In the genomic region with DNA sequence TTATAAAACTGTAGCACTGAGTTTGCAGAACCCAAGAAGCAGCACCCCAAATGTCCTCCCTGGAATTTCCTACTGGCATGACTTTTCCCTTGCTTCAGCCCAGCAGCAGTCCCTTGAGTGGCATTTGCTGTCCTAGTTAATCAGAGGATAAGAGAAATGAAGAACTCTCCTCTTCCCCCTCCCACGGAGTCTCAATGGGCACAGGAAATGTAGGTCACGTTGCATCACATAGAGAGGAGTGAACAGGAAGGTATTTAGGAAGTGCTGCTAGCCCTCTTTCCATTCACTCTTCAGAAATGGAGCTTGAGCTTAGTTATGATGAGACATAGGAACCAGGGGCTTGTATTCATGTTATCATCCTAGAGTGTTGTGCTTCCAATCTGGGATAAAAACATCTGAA, we compare ENCODE assay signal across 11 mouse cellular contexts. TPM values are rescaled to one million over a fixed set of nuclear protein-coding genes. Genes with fewer than 3 reads are reported as not detected.
DNase-seq lines count a peak whose midpoint lies in the region; ATAC-seq lines count a peak whose summit lies in the region.
"Had no signal": no experiment of that assay in that cellular context is flagged by ENCODE, and none has a peak within 500 bp of the region (broad histone marks: within the 10 kb centered on the region; RNA-seq: fewer than 3 reads in every experiment).

No protein-coding gene starts in this region.

- no peaks in the 10 kb centered on the region for H3K9me3 ChIP-seq in embryonic facial prominence, embryonic 14.5 days (ENCODE audit: control insufficient read depth, low read length)
- no peaks in the 10 kb centered on the region for H3K9me3 ChIP-seq in embryonic facial prominence, embryonic 10.5 days
- H3K9me3 ChIP-seq in intestine, embryonic 16.5 days (ENCODE audit: control insufficient read depth, low read length), result no peaks in the 10 kb centered on the region
- H3K9me3 ChIP-seq: neural tube, embryonic 15.5 days had no signal

- no peak overlapping the region for H3K4me3 ChIP-seq in embryonic facial prominence, embryonic 14.5 days (ENCODE audit: low read depth, low read length)
- no peak overlapping the region for H3K4me3 ChIP-seq in embryonic facial prominence, embryonic 10.5 days
- no peak overlapping the region for H3K4me3 ChIP-seq in intestine, embryonic 16.5 days (ENCODE audit: low read length)
- H3K4me3 ChIP-seq: neural tube, embryonic 15.5 days had no signal

- no peak overlapping the region for H3K4me2 ChIP-seq in embryonic facial prominence, embryonic 14.5 days (ENCODE audit: low read depth, low read length)
- no peak overlapping the region for H3K4me2 ChIP-seq in intestine, embryonic 16.5 days (ENCODE audit: low read depth, low read length)
- H3K4me2 ChIP-seq: neural tube, embryonic 15.5 days had no signal

- no peaks in the 10 kb centered on the region for H3K27me3 ChIP-seq in embryonic facial prominence, embryonic 14.5 days (replicated peaks; ENCODE audit: control insufficient read depth, insufficient read depth, low read length)
- no peaks in the 10 kb centered on the region for H3K27me3 ChIP-seq in embryonic facial prominence, embryonic 10.5 days (replicated peaks; ENCODE audit: low read depth, poor library complexity, severe bottlenecking)
- no peaks in the 10 kb centered on the region for H3K27me3 ChIP-seq in intestine, embryonic 16.5 days (replicated peaks; ENCODE audit: control insufficient read depth, insufficient read depth, low read length)
- H3K27me3 ChIP-seq: neural tube, embryonic 15.5 days had no signal

- 23% methylated on average over 2 of the region's 2 CpGs for WGBS in embryonic facial prominence, embryonic 14.5 days
- WGBS in embryonic facial prominence, embryonic 10.5 days, result 22% methylated on average over 2 of the region's 2 CpGs
- WGBS in intestine, embryonic 16.5 days, result 44% methylated on average over 2 of the region's 2 CpGs

- peak; percentile 24 for DNase-seq in embryonic facial prominence, embryonic 14.5 days (ENCODE audit: low spot score)
- DNase-seq in embryonic facial prominence, embryonic 10.5 days (ENCODE audit: low spot score), result no peak
- peak; percentile 12 to 30 for DNase-seq in spleen, postnatal 36 days (ENCODE audit: low spot score in 2 of 2)
- no peak for DNase-seq in spleen, postnatal 14 days (ENCODE audit: low spot score in 2 of 2)
- DNase-seq in retina, embryonic 14.5 days (ENCODE audit: low spot score), result peak; percentile 70
- no peak for DNase-seq in layer of hippocampus, adult 11-12 months (ENCODE audit: low spot score)

- no peaks in the 10 kb centered on the region for H3K36me3 ChIP-seq in embryonic facial prominence, embryonic 14.5 days (ENCODE audit: control insufficient read depth, insufficient read depth, low read length)
- H3K36me3 ChIP-seq in embryonic facial prominence, embryonic 10.5 days (replicated peaks), result no peaks in the 10 kb centered on the region
- no peaks in the 10 kb centered on the region for H3K36me3 ChIP-seq in intestine, embryonic 16.5 days (ENCODE audit: control insufficient read depth, insufficient read depth, low read length)
- H3K36me3 ChIP-seq: neural tube, embryonic 15.5 days had no signal

- no peak overlapping the region for H3K27ac ChIP-seq in embryonic facial prominence, embryonic 14.5 days (replicated peaks; ENCODE audit: low read depth, low read length)
- no peak overlapping the region for H3K27ac ChIP-seq in embryonic facial prominence, embryonic 10.5 days (replicated peaks)
- no peak overlapping the region for H3K27ac ChIP-seq in intestine, embryonic 16.5 days (ENCODE audit: low read length)
- H3K27ac ChIP-seq: kidney, postnatal 0 days; neural tube, embryonic 15.5 days had no signal

- no peak overlapping the region for H3K9ac ChIP-seq in embryonic facial prominence, embryonic 14.5 days (ENCODE audit: low read depth, low read length)
- no peak overlapping the region for H3K9ac ChIP-seq in intestine, embryonic 16.5 days (ENCODE audit: low read depth, low read length)
- H3K9ac ChIP-seq: neural tube, embryonic 15.5 days had no signal

- no peak for ATAC-seq in embryonic facial prominence, embryonic 14.5 days (ENCODE audit: low read depth)
- ATAC-seq in common myeloid progenitor, adult 5-6 weeks (replicated peaks; ENCODE audit: low read depth, poor library complexity, severe bottlenecking), result peak; percentile 95
- ATAC-seq in intestine, embryonic 16.5 days, result no peak
- ATAC-seq: forebrain, embryonic 16.5 days had no signal

- H3K4me1 ChIP-seq in embryonic facial prominence, embryonic 14.5 days (ENCODE audit: control insufficient read depth, insufficient read depth, low read length), result no peaks in the 10 kb centered on the region
- H3K4me1 ChIP-seq in embryonic facial prominence, embryonic 10.5 days, result peaks cover 4% of the 10 kb centered on the region; the same call in 1 of the 2 replicates
- H3K4me1 ChIP-seq in intestine, embryonic 16.5 days (ENCODE audit: control insufficient read depth, insufficient read depth, low read length), result no peaks in the 10 kb centered on the region
- H3K4me1 ChIP-seq: neural tube, embryonic 15.5 days had no signal

RNA-seq across cellular contexts. Expression of gene Thoc7, which starts 19.6 kb away (rescaled TPM):
- polyA plus RNA-seq in embryonic facial prominence, embryonic 14.5 days (2014; fragmentation: Nextera tagmentation; extraction: Ambion mirVana), result 177 and 179 TPM in 2 replicates
- polyA plus RNA-seq in embryonic facial prominence, embryonic 10.5 days (2016; fragmentation: Nextera tagmentation; extraction: Ambion mirVana), result 231 and 236 TPM in 2 replicates
- 254 and 263 TPM in 2 replicates for total RNA-seq in common myeloid progenitor, adult 5-6 weeks (2017)
- polyA plus RNA-seq in intestine, embryonic 16.5 days (2015; fragmentation: Nextera tagmentation; extraction: Ambion mirVana), result 152 and 155 TPM in 2 replicates

RNA-seq across cellular contexts. Expression of gene Atxn7, which starts 20.0 kb away (rescaled TPM):
- polyA plus RNA-seq in embryonic facial prominence, embryonic 14.5 days (2014; fragmentation: Nextera tagmentation; extraction: Ambion mirVana), result 5.7 and 6.5 TPM in 2 replicates
- polyA plus RNA-seq in embryonic facial prominence, embryonic 10.5 days (2016; fragmentation: Nextera tagmentation; extraction: Ambion mirVana), result 2.9 and 3.5 TPM in 2 replicates
- 19.3 and 30.0 TPM in 2 replicates for total RNA-seq in common myeloid progenitor, adult 5-6 weeks (2017)
- 2.9 and 3.5 TPM in 2 replicates for polyA plus RNA-seq in intestine, embryonic 16.5 days (2015; fragmentation: Nextera tagmentation; extraction: Ambion mirVana)

Comparison
In these comparisons a context has a peak if more than half of its experiments do, and no peak if none do; other contexts are left out.
1. DNase-seq: peak in embryonic facial prominence, embryonic 14.5 days (single experiment), spleen, postnatal 36 days (2 of 2) and retina, embryonic 14.5 days (single experiment); none in embryonic facial prominence, embryonic 10.5 days (single experiment), spleen, postnatal 14 days (0 of 2) and layer of hippocampus, adult 11-12 months (single experiment).